Mouse (Mus musculus): ENCODE measurements around the gene Gpr160. TPM values are rescaled to one million over a fixed set of nuclear protein-coding genes. Genes with fewer than 3 reads are reported as not detected.
A peak's percentile ranks its signal among the peaks of the same experiment; 100 is the strongest.
"Not testable (repeated sequence)": the region's sequence is repeated elsewhere in the genome, so short reads cannot be mapped to it uniquely, and the experiment has no call there.

The Gpr160 gene
- polyA plus RNA-seq (2012; rRNA removed): 59.4 and 63.3 TPM in 2 replicates

DNA sequence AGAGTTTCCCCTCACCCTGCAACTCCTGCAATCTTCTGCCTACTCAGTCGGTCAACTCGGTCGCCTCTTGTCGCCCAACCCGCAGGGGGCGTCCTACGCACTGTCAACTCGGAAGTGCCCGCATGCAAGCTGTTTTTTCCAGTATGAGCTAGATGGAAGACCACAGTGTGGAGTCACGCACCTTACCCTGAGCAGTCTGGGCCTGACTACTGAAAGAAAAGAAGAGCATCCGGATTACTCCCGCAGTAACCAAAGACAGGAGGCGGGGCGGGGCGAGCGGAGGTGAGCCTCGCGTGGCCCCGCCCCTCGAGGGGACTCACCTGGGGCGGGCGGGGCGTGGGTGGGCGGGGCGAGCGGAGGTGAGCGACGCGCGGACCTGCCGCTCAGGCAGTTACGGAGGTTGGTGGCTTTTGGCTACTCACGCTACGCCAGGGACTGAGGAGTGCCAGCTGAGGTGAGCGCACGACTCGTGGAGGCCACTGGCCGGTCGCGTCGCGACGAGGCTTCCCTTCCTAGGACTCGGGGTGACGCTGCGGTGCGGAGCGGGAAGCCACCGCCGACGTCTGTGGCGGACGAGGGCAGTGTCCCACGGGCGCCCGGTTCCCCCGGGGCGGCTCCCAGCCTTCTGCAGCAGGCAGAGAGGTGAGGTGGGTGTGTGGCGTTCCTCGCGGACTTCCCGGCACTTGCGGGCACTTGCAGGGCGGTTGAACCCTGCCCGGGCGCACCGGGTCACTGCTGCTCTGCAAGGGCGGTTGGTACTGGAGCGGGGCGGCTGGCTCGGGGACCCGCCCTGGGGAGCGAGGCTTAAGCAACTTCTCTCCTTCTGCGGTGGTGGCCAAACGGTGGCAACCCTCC is at the start of gene Gpr160:
Gene Gpr160 (plus strand): TSS at position 347 of the 855 bp plus-strand sequence.
- DNase-seq (ENCODE audit: low read depth, low spot score): peak; percentile 72
- WGBS: under 1% methylated on average over 75 of the region's 75 CpGs

DNA sequence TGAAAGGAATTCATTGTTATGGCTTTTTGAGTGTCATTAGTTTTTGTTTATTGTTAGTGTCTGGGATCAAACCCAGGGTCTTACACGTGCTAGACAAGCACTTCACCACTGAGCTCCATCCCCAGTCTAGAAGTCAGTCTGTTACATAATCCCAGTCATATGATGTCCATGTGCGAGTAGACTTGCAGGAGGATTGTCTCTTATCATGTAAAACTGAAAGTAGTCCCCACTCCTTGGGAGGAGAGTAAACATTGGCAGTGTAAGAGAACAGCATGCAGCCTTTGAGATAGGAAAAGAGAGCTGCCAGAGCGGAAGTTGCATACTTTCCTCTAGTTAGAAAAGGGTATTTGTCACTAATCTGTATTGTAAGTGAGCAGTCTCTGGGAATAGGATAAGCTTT is 42.9 kb upstream of the Gpr160 start:
- DNase-seq (ENCODE audit: low read depth, low spot score): no peak
- 38% methylated on average over 3 of the region's 3 CpGs for WGBS

DNA sequence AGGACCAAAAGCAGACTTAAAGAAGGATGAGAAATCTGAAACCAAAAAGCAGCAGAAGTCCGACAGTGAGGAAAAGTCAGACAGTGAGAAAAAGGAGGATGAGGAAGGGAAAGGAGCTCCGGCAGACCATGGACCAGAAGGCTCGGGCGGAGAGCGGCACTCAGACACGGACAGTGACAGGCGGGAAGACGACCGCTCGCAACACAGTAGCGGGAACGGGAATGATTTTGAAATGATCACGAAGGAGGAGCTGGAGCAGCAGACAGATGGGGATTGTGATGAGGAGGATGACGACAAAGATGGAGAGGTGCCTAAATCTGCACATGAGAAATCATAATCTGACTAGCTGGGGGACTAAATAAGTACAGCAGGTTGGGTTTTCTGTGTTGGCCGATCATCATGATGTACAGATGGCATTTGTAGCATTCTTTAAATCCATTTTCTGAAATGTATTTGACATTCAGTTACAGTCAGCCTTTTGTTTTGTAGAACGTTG is 37.1 kb upstream of the Gpr160 start:
- 98% methylated on average over 16 of the region's 16 CpGs for WGBS
- DNase-seq (ENCODE audit: low read depth, low spot score): no peak

DNA sequence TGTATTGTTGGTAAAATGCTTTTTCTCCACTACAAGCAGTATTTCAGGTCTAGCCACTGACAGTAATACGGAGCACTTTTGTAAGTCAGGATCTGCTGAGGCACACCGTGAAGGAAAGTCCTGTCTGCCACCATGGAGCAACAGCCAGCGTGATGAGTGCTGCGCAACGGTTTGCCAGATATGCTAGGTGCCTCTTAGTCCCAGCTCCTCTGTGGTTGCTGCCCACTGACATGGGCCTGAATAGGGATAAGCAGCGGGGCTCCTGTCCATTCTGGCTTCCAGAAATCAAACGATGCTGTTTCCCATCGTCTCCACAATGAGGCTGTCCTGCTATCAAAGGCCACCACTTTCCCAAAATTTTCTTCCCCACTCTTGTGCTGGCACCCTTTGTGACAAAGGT is 33.6 kb upstream of the Gpr160 start:
- WGBS: 95% methylated on average over 8 of the region's 8 CpGs
- DNase-seq (ENCODE audit: low read depth, low spot score): no peak

DNA sequence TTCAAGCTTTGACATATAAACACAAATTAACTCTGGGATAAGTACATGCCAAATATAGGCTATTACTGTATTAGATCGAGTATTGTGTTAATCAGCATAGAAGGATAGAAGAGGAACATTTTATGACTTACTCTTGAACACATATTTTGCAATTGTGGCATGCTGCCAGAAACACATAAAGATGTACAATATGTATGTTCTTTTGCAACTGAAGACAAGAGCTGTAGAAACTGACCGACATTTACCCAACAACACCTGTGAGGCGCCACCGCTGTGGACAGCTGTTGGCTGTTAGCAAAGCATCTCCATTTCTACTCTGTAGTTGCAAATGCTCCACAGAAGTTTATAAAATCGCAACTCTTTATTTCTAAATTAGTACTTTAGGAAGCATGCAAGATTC is 29.7 kb upstream of the Gpr160 start:
- WGBS: 78% methylated on average over 5 of the region's 5 CpGs
- DNase-seq (ENCODE audit: low read depth, low spot score): no peak

DNA sequence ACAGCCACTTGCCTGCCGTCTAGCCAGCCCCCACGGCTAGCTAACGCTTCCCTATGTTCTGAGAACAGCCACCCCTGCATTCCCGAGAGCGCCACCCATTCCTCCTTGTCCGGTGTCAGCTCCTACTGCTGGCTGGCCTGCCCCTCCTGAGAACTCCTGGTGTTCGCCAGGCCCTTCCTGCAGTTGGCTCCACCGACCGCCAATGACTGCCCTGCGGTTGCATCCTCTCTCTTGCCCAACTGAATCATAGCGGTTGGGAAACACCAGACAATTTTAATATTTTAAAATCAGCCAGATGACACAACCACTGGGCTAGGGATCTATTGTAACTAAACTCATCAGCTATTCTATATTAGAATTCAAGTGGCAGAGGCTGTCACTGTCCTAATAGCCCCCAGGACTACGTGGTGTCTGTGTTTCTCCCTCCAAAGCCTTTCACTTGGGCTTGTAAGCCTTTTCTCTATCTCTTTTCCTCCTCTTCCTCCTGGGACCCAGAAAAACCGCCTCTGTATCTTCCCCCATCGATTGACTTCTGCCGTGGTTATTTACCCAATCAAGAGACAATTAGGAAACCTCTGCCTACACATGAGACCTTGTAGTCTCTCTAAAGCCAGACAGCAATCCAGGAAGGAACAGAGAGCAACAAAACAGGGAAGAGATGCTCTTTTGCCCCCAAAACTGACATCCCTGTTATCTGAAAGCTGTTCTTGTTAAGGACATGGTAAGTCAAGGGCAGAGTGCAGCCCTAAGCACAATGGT is 23.7 kb upstream of the Gpr160 start:
- WGBS: 74% methylated on average over 15 of the region's 15 CpGs

DNA sequence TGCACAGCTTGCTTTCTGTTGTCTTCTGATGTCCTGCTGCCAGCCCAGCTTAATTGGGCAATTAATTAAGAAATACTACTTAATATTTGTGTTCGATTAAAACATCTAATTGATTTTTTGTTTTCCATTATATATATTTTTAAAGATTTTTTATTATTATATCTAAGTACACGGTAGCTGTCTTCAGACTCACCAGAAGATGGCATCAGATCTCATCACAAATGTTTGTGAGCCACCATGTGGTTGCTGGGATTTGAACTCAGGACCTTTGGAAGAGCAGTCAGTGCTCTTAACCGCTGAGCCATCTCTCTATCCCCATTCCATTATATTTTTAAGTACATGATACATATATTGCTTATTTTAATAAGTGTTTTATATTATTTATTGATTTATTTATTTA is 22.5 kb upstream of the Gpr160 start:
- WGBS: 86% methylated on average over 3 of the region's 3 CpGs
- DNase-seq (ENCODE audit: low read depth, low spot score): no peak

More for the DNA sequence above, 23.7 kb upstream of the Gpr160 start:
- DNase-seq (ENCODE audit: low read depth, low spot score): no peak

DNA sequence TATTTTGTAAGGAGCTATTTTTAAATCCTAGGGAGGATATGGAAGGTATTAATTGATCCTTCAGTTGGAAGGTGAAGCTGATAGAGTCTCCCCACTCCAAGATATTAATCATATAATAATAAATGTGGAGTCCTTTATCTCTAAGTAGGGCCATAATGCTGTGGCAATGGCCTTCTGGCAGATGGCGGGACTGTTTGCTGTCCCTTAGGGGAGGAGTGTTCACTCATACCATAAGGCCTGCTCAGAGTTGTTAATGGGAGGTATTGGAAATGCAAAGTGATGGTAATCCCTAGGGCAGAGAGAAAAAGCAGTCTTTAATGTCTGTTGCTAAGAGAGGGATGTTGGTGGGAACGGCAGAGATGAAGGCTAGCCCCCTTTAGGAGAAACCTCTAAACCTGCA is 10.0 kb upstream of the Gpr160 start:
- no peak for DNase-seq (ENCODE audit: low read depth, low spot score)
- 80% methylated on average over 2 of the region's 2 CpGs for WGBS

DNA sequence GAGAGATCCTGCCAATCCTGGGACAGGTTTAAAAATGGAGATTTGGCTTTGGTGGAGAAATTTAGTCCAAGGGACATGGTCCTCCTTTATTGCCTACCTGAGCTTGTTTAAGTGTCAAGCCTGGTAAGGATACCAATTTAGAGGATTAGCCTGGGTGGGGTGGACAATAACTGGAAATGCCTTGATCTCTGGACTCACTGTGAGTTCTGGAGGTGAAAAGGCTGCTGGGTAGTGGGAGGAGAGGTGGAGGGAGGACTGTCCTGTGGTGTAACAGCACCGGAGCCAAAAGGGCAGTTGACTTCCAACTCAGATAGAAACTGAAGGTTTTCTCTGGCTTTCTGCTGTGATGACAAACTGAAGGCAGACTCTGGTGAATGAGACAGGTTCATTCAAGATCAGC is 8.3 kb upstream of the Gpr160 start:
- DNase-seq (ENCODE audit: low read depth, low spot score): no peak
- WGBS: 16% methylated on average over 1 of the region's 1 CpGs

DNA sequence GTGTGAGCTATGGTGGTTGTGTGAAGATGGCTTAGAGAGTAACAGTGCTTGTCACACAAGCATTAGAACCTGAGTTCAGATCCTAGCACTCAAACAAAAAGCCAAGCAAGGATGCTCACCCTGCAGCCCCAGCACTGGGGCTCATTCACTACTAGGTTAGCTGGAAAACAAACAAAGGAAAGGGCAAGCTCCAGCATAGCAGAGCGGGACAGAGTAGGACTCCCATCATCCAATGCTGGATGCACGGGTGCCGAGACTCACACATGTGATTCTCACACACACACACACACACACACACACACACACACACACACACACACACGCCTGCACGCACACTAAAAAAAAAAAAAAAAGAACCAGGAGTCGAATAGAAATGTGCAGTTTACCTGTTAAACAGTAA is 4.3 kb upstream of the Gpr160 start:
- DNase-seq (ENCODE audit: low read depth, low spot score): no peak
- 69% methylated on average over 6 of the region's 6 CpGs for WGBS

DNA sequence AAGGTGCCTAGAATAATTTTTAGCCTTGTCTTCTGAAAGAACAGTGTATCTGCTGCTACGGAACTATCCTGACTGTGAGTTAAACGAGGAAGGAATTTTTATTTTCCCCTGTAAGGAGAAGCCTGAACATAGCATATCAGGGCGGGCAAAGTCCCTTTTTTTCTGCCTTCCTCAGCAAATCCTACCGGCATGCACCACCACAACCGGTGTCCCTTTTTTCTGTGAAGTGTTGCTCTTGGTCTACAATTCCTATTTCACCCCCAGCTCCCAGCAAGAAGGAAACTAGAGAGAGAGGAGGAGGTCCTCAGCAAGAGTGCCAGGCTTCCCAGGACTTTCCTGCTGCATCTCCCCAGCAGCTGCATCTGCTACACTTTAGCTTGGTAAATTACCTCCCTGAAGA is 2.2 kb upstream of the Gpr160 start:
- 43% methylated on average over 5 of the region's 5 CpGs for WGBS
- DNase-seq (ENCODE audit: low read depth, low spot score): no peak

DNA sequence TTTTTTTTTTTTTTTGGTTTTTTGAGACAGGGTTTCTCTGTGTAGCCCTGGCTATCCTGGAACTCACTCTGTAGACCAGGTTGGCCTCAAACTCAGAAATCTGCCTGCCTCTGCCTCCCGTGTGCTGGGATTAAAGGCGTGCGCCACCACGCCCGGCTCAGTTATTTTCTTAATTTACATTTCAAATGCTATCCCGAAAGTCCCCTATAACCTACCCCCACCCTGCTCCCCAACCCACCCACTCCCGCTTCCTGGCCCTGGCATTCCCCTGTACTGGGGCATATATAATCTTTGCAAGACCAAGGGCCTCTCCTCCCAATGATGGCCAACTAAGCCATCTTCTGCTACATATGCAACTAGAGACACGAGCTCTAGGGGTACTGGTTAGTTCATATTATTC is 3.8 kb downstream of the Gpr160 start:
- 99% methylated on average over 8 of the region's 8 CpGs for WGBS
- not testable (repeated sequence) for DNase-seq (ENCODE audit: low read depth, low spot score)

DNA sequence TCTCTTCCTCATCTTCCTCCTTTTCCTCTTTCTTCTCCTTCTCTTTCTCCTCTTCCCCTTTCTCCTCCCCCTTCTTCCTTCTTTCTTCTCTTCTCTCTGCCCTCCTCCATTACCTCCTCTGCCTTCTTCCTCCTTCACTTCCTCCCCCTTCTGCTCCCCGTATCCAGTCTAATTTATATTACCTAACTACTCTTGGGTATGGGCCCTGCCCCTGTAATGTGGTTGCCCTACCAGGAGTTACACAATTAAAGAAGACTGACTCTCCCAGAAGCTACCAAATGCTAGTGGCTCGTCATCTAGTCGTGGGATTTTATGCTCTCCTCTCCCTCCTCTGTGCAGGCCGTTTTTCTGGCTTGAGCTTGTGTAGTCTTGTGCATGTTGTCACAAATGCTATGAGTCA is 5.0 kb downstream of the Gpr160 start:
- DNase-seq (ENCODE audit: low read depth, low spot score): no peak

DNA sequence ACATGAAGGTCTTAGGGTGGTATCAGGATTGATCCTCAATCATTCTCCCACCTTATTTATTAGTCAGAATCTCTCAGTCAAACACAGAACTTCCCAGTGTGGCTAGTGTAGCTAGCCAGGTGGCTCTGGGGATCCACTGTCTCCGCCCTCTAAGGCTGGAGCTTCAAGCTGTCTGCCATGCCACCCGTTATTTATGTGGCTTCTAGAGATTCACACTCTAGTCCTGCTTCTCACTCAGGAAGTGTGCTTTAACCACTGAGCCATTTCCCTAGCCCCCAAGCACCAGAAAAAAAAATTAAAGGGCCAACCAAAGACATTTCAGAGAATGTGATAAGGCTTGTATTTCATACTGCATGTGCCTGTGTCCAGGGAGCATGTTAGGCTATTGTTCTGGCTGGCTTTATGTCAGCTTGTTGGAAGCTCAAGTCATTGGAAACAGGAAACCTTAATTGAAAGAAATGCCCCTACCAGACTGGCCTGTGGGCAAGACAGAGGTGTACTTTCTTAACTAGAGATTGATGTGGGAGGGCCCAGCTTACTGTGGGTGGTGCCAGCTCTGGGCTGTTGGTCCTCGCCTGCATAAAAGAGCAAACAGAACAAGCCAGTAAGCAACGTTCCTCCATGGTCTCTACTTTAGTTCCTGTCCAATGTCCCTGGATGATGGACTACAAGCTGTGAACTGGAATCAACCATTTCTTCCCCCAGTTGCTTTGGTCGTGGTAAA is 8.1 kb downstream of the Gpr160 start:
- WGBS: 49% methylated on average over 5 of the region's 5 CpGs

More for the DNA sequence above, 5.0 kb downstream of the Gpr160 start:
- 46% methylated on average over 4 of the region's 4 CpGs for WGBS

DNA sequence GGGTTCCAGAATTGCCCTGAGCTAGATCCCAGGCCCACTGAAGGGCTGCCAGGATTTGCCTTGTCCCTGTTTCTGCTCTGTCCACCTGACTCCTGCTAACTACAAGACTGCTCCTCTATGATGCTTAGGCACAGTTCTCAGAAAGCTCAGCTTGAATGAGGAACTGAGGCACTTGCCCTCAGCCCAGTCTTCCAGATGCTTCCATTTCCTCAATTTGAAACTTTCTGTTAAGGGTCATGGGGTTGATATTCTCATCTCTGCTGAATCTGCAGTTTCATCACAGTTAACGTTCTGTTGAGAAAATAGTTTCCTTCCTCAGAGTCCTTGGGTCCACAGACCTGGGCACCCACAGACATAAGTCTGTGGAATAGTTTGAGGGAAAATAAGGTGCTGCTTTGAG is 8.9 kb downstream of the Gpr160 start:
- WGBS: 76% methylated on average over 1 of the region's 1 CpGs
- no peak for DNase-seq (ENCODE audit: low read depth, low spot score)

More for the DNA sequence above, 8.1 kb downstream of the Gpr160 start:
- no peak for DNase-seq (ENCODE audit: low read depth, low spot score)

DNA sequence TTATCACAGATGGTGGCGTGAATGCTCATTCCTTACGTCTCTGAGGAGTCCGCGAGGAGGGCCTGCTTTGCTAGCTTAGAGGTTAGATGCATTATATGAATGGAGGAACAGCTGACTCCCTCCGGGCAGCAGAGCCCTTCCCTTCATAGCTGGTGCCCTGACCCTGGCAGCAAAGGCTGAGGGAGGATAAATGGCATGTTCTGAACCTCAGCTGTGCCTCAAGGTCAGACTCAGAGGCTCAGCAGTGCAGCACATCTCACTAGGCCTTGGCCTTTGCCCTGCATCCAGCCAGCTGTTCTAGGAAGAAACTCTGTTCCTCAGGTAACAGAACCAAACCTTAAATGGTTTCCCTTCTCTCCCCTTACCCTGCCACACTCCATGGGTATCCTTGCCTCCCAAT is 12.4 kb downstream of the Gpr160 start:
- no peak for DNase-seq (ENCODE audit: low read depth, low spot score)
- 86% methylated on average over 5 of the region's 5 CpGs for WGBS

DNA sequence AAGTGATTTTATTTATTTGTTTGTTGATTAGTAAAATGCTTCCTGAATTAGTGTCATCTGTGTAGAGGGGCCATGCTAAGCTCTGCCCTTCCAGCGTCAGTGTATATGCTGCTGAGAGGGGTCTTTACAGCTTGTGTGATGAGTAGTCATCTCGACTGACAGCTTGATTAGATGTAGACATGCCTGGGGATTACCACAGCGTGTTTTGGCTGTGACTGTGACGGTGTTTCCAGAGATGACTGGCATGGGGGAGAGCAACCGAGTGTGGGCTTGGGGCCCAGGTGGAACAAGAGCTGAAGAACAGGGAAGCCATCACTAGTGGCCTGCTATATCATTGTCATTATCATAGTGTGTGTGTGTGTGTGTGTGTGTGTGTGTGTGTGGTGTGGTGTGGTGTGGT is 12.9 kb downstream of the Gpr160 start:
- WGBS: 87% methylated on average over 5 of the region's 5 CpGs
- no peak for DNase-seq (ENCODE audit: low read depth, low spot score)

DNA sequence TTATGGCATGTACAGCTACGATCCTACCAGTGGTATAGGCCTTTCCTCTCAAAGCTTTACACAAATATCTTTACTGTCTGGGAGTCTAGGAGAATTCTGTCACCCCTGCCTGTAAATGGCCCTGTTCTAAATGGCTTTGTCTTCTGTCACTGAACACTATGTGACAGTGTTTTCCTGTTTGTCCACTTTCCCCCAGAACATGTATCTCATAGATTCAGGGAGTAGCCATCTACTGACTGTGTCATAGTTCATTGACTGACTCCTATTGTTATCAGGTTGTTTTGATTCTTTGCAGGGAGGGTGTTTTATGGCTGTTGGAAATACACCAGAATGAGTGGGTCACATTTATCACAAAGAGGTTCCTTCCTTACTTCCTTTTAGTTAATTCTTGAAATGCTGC is 14.2 kb downstream of the Gpr160 start:
- 56% methylated on average over 1 of the region's 1 CpGs for WGBS
- no peak for DNase-seq (ENCODE audit: low read depth, low spot score)

DNA sequence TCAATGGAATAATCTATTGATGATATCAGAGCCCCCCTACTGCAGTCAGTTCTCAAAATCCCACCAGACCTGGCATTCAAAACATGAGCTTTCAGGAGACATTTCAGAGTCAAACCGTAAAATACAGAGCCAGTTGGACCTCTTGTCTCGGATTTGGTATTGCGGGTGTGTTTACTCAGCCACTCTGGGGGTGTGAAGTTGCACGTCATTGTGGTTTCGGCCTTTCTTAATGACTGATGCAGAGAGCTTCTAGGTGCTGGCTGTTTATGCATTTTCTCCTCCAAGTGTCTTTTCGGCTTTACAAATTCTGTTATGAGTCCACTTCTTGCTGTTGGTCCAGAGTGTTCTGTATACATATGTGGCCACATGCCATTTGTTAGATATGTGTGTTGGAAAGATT is 21.0 kb downstream of the Gpr160 start:
- no peak for DNase-seq (ENCODE audit: low read depth, low spot score)
- WGBS: 78% methylated on average over 6 of the region's 6 CpGs

DNA sequence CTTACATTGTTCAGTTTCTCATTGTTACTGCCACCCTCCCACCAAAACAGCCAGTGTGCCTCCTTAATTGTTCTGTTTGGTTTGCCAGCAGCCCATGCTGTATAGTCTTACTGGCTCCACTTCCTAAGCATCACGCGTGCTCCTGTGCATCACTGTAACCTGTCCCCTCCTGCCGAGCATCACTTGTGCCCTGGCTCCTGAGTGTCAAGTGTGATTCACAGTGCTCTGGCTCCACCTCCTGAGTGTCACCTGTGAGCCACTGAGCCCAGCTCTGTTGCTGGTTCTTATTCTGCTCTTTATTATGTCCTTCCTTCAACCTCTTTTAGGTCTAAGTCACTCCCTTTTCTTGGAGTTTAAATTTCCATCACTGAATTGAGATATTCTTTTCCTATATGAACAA is 31.7 kb downstream of the Gpr160 start:
- DNase-seq (ENCODE audit: low read depth, low spot score): no peak
- 85% methylated on average over 3 of the region's 3 CpGs for WGBS
